ENCODE assay signal across 14 mouse cellular contexts in genomic region chr9:66506424-66506823, GRCm38 (mm10). TPM values are rescaled to one million over a fixed set of nuclear protein-coding genes. Genes with fewer than 3 reads are reported as not detected.
DNase-seq lines count a peak whose midpoint lies in the region; ATAC-seq and TF ChIP-seq lines count a peak whose summit lies in the region.
"Had no signal": no experiment of that assay in that cellular context is flagged by ENCODE, and none has a peak within 500 bp of the region (broad histone marks: within the 10 kb centered on the region; RNA-seq: fewer than 3 reads in every experiment).

No protein-coding gene starts in this region.

- TF ChIP-seq CTCF in lung, adult 2 months (IDR thresholded peaks at IDR 0.05; ENCODE audit: insufficient read depth, low read length): no peak

- no peak for ATAC-seq in forebrain, embryonic 15.5 days (replicated peaks)
- ATAC-seq in liver, embryonic 11.5 days (replicated peaks; ENCODE audit: low FRiP score): no peak
- no peak for ATAC-seq in neural tube, embryonic 14.5 days (ENCODE audit: low read depth)

- no peaks in the 10 kb centered on the region for H3K27me3 ChIP-seq in forebrain, embryonic 15.5 days
- no peaks in the 10 kb centered on the region for H3K27me3 ChIP-seq in liver, embryonic 11.5 days (replicated peaks; ENCODE audit: control insufficient read depth, insufficient read depth, low read length)
- no peaks in the 10 kb centered on the region for H3K27me3 ChIP-seq in neural tube, embryonic 14.5 days (ENCODE audit: control insufficient read depth, insufficient read depth, low read length)
- H3K27me3 ChIP-seq: embryonic facial prominence, embryonic 13.5 days; heart, embryonic 13.5 days had no signal

- DNase-seq in lung, postnatal 14 days: peak; percentile 24
- no peak for DNase-seq in lung, adult 2 months
- DNase-seq in liver, embryonic 11.5 days (ENCODE audit: low spot score): no peak
- no peak for DNase-seq in spleen, postnatal 4 days (ENCODE audit: low spot score in 2 of 2)
- DNase-seq in gastrocnemius, postnatal 25 days: no peak
- DNase-seq: cerebellum, adult 9-11 months; kidney, adult 9 months; layer of hippocampus, postnatal 36 days; thymus, postnatal 25 days had no signal

- no peak overlapping the region for H3K9ac ChIP-seq in forebrain, embryonic 15.5 days (replicated peaks)
- no peak overlapping the region for H3K9ac ChIP-seq in liver, embryonic 11.5 days (ENCODE audit: low read depth, low read length)
- H3K9ac ChIP-seq in neural tube, embryonic 14.5 days (replicated peaks; ENCODE audit: low read depth, low read length): no peak overlapping the region
- H3K9ac ChIP-seq: embryonic facial prominence, embryonic 13.5 days; heart, embryonic 13.5 days had no signal

- H3K36me3 ChIP-seq in forebrain, embryonic 15.5 days: peaks cover 48% of the 10 kb centered on the region
- peaks cover 30% of the 10 kb centered on the region for H3K36me3 ChIP-seq in liver, embryonic 11.5 days (ENCODE audit: control insufficient read depth, insufficient read depth, low read length)
- H3K36me3 ChIP-seq in neural tube, embryonic 14.5 days (ENCODE audit: control insufficient read depth, insufficient read depth, low read length): peaks cover 38% of the 10 kb centered on the region

- TF ChIP-seq POLR2A in lung, adult 2 months (IDR thresholded peaks at IDR 0.05; ENCODE audit: borderline replicate concordance, extremely low read depth, low read depth, low read length): no peak

- H3K4me2 ChIP-seq in forebrain, embryonic 15.5 days (replicated peaks): no peak overlapping the region
- H3K4me2 ChIP-seq in liver, embryonic 11.5 days: peak overlapping the region; percentile 50
- no peak overlapping the region for H3K4me2 ChIP-seq in neural tube, embryonic 14.5 days (ENCODE audit: low read depth, low read length)
- H3K4me2 ChIP-seq: embryonic facial prominence, embryonic 13.5 days; heart, embryonic 13.5 days had no signal

- H3K27ac ChIP-seq in forebrain, embryonic 15.5 days (replicated peaks): peak overlapping the region; percentile 66
- H3K27ac ChIP-seq in liver, embryonic 11.5 days (ENCODE audit: low read depth, low read length): peak overlapping the region; percentile 85; the same call in 1 of the 2 replicates
- H3K27ac ChIP-seq in neural tube, embryonic 14.5 days (ENCODE audit: low read depth, low read length): 0 out of 2 replicates have a peak overlapping the region, but pooled peaks have one; percentile 45
- H3K27ac ChIP-seq: embryonic facial prominence, embryonic 13.5 days; heart, embryonic 13.5 days had no signal

- no peak overlapping the region for H3K4me3 ChIP-seq in lung, adult 2 months (replicated peaks; ENCODE audit: extremely low read depth, low read depth, low read length)
- H3K4me3 ChIP-seq in forebrain, embryonic 15.5 days: no peak overlapping the region
- no peak overlapping the region for H3K4me3 ChIP-seq in liver, embryonic 11.5 days (ENCODE audit: low read depth, low read length)
- H3K4me3 ChIP-seq in neural tube, embryonic 14.5 days (ENCODE audit: low read depth, low read length): no peak overlapping the region
- H3K4me3 ChIP-seq: embryonic facial prominence, embryonic 13.5 days; heart, embryonic 13.5 days; myocyte had no signal

- no peaks in the 10 kb centered on the region for H3K9me3 ChIP-seq in forebrain, embryonic 15.5 days
- no peaks in the 10 kb centered on the region for H3K9me3 ChIP-seq in liver, embryonic 11.5 days (ENCODE audit: control insufficient read depth, low read length)
- no peaks in the 10 kb centered on the region for H3K9me3 ChIP-seq in neural tube, embryonic 14.5 days (ENCODE audit: control insufficient read depth, low read length)
- H3K9me3 ChIP-seq: embryonic facial prominence, embryonic 13.5 days; heart, embryonic 13.5 days had no signal

- peaks cover 5% of the 10 kb centered on the region; the same call in 1 of the 2 replicates for H3K4me1 ChIP-seq in lung, adult 2 months (ENCODE audit: control insufficient read depth, insufficient read depth, low read length)
- peaks cover 30% of the 10 kb centered on the region for H3K4me1 ChIP-seq in forebrain, embryonic 15.5 days
- peaks cover 45% of the 10 kb centered on the region for H3K4me1 ChIP-seq in liver, embryonic 11.5 days (replicated peaks; ENCODE audit: control insufficient read depth, insufficient read depth, low read length)
- H3K4me1 ChIP-seq in neural tube, embryonic 14.5 days (ENCODE audit: control insufficient read depth, insufficient read depth, low read length): peaks cover 12% of the 10 kb centered on the region; the same call in 1 of the 2 replicates

RNA-seq across cellular contexts. Expression of gene Fbxl22, which starts 8.0 kb away (rescaled TPM):
- polyA plus RNA-seq in lung, adult 2 months (2012; rRNA removed): 5.9 and 7.0 TPM in 2 replicates
- 1.6 and 1.9 TPM in 2 replicates for polyA plus RNA-seq in forebrain, embryonic 15.5 days (2015; fragmentation: Nextera tagmentation; extraction: Ambion mirVana)
- 1.3 and 1.5 TPM in 2 replicates for polyA plus RNA-seq in liver, embryonic 11.5 days (2014; fragmentation: Nextera tagmentation; extraction: Ambion mirVana)
- 1.3 and 1.5 TPM in 2 replicates for polyA plus RNA-seq in neural tube, embryonic 14.5 days (2014; fragmentation: Nextera tagmentation; extraction: Ambion mirVana)
- total RNA-seq in gastrocnemius, postnatal 25 days (2021): 1 to 10 TPM; 3.5 to 7.0 TPM
